Mouse (Mus musculus): ENCODE data around the gene Mkrn2.
"Not testable (repeated sequence)": the region's sequence is repeated elsewhere in the genome, so short reads cannot be mapped to it uniquely, and the experiment has no call there.

Mkrn2 gene

GRCm38 (mm10) chr6:115606461-115606860 is 4.8 kb downstream of the Mkrn2 start:
- intact Hi-C loops (cut with DNase I): loop anchor here (10.0 kb wide), 1 partner anchor 198 kb away; the partner anchor contains the start of gene Rpl32

DNA sequence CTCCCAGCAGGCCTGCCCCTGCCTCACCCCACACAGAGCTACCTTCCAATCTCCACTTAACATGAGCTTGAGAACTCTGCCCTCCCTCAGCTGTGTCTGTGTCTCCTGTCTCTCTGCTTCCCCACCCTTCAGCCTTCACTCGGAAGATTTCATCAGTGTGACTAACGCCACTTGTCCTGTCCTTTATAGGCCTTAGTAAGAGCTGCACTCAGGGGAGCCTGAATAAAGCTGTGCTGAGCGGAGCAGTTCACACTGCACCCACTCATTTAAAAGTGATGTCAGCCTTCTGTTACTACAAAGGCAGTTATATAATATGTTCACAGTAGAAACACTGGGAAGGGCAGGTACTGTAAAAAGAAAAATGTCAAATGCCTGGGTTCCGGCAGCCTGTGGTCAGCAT is 5.7 kb downstream of the Mkrn2 start:
- intact Hi-C loops (cut with DNase I): loop anchor here (10.0 kb wide), 1 partner anchor 197 kb away; the partner anchor contains the start of gene Rpl32

GRCm38 (mm10) chr6:115609121-115609520 is 7.4 kb downstream of the Mkrn2 start:
- intact Hi-C loops (cut with DNase I): loop anchor here (10.0 kb wide), 1 partner anchor 196 kb away; the partner anchor contains the start of gene Rpl32

- intact Hi-C loops (cut with DNase I): loop anchor here (5.0 kb wide), 1 partner anchor 47 kb away; no protein-coding TSS in a partner anchor
Observed at GRCm38 (mm10) chr6:115610301-115610700, 8.6 kb downstream of the Mkrn2 start.

- intact Hi-C loops (cut with DNase I): loop anchor here (5.0 kb wide), 1 partner anchor 44 kb away; no protein-coding TSS in a partner anchor
Observed at GRCm38 (mm10) chr6:115613793-115614192, 12.1 kb downstream of the Mkrn2 start.

GRCm38 (mm10) chr6:115615983-115616382 is 14.3 kb downstream of the Mkrn2 start:
- intact Hi-C loops (cut with DNase I): no loop called here

- intact Hi-C loops (cut with DNase I): no loop called here
Observed at GRCm38 (mm10) chr6:115619818-115620217, 18.1 kb downstream of the Mkrn2 start.

DNA sequence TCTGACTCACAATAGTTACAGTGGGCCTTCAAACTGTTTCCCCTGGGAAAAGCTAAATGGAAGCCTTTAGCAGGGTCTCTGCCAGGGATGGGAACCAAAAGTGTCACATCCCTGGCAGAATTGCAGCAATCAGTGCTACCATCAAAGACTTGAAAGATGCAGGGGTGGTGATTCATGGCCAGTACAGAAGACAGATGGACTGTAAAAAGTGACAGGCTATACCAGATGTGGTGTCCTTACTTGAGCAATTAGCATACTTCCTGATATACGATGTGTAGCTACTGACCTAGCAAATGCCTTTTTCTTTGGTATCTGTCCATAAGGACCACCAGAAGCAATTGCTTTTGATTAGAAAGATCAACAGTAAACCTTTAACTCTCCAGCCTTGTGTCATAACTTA is 19.2 kb downstream of the Mkrn2 start:
- intact Hi-C loops (cut with DNase I): no loop called here

- intact Hi-C loops (cut with DNase I): no loop called here
Observed at GRCm38 (mm10) chr6:115626121-115626520, 24.4 kb downstream of the Mkrn2 start.

DNA sequence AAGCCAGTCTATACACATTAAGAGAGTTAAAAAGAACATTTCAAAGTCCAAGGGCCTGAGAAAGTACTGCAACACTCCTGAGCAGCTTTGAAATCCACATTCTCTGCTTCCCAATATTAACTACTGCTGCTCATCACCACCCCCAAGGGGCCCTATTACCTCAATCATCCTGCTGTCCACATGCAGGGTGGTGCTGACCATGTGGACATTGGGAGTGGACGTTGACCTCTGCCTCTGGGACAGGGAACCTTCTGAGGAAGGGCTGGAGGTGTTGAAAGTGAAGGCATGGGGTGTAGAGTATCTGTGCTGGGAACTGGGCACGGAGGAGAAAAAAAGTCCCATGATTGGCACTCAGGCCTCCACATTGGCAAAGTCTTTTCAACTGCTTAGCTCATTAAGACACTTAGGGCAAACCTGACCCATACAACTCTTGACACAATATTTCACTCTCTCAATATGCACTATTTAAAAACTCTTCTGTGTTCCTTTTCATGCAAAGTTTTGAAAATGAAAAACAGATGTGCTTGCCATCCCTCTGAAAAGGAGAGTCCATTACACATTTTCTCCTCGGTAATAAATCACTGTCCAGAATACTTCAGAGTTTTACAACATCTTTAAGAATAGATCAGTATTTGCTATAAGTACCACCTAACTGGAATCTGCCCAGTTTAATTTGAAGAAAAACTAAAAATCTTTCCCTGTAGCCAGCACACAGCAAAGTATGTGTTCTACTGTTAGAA is 29.5 kb downstream of the Mkrn2 start:
- intact Hi-C loops (cut with DNase I): no loop called here

DNA sequence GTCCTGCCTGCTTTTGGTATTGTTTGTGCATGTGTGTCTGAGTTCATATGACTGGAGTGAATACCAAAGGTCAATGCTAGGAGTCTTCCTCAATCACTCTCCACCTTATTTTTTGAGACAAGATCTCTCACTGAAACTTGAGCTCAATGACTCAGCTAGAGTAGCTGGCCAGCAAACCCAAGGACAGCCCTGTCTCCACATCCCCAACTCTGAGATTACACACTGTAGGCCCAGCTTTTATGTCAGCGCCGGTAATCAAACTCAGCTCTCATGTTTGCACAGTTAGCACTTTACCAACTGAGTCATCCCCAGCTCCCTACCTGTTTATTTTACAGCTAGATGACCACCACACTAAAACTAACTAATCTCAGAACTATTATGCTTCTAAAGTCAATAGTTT is 32.3 kb downstream of the Mkrn2 start:
- intact Hi-C loops (cut with DNase I): no loop called here

- intact Hi-C loops (cut with DNase I): not testable (repeated sequence)
Observed at GRCm38 (mm10) chr6:115638188-115638587, 36.5 kb downstream of the Mkrn2 start.

DNA sequence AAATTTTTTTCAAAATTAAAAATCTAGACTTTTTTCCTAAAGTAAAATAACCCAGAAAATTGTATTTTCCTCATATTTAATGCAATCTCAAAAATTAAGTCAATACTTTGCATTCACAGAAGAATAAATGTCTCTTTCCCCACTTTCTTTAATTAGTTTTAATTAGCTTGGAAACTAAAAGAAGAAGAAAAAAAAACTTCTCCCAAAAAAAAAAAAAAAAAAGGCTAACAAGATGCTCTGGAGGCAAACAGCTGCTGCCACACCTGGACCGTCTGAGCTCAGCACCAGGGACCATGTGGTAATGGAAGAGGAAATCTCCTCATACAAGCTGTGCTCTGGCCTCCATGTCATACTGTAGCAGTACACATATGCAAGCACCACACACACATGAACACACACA is 41.6 kb downstream of the Mkrn2 start:
- intact Hi-C loops (cut with DNase I): no loop called here

DNA sequence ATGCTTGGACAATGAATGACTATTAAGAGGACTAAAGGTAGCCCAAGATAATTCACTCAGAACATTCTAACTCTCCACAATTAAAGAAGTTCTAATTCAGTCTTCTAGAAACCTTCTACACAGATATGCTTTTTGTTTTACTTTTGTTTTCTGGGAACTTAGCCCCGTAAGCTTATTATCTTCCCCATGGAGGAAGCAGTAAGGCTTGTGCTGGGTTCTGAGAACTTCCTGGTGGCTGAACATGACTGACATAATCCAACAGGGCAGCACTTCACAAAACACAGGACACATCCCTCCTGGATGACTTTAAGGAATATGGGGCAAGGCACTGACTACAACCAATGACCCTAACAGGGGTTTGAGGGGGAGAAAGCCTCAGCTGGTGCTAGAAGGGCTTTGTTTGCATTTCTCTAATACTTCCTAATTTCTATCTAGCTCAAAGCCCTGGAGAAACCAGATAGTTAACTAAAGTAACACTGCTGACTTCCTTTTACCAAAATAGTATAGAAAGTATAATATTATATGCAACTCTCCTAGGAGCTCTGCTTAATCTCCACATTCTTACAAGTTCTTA is 48.2 kb downstream of the Mkrn2 start:
- intact Hi-C loops (cut with DNase I): no loop called here

DNA sequence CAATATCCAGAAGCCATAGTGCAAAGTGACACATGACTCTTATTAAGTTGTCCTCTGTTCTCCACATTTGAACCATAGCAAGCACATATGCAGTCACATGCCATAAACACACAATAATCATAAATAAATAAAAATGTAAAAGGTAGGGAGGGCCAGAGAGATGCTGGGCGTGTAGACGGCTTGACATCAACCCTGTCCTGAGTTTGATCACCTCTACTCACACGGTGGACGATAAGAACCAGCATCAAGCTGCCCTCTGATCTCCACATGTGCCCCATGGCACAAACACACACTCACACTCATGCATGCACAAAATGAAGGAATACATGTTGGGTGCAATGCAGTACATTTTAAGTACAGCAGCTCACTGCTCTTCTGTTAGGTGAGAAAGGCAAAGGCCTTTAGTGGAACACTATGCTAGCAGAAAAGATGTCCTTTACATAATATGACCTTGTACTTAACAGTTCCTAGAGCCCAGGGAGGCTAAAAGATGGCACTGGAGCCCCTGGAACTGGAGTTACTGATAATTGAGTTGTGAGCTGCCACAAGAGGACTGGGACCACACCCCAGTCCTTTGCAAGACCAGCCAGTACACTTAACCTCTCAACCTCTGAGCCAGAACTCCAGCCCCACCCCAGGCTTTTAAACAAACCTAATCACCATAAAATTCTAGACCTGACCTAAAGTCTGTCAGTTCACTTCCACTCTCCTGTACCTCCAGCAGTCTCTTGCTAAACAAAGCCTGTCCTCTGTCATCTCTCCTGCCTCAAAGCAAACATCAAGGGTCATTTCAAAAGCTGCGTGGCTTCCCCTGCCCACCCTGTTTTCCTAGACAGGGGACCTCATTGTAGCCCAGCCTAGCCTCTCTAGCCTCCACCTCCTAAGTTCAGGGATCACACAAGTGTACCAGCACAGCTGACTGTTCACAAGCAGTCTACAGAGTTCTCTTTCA is 49.0 kb downstream of the Mkrn2 start:
- intact Hi-C loops (cut with DNase I): no loop called here

DNA sequence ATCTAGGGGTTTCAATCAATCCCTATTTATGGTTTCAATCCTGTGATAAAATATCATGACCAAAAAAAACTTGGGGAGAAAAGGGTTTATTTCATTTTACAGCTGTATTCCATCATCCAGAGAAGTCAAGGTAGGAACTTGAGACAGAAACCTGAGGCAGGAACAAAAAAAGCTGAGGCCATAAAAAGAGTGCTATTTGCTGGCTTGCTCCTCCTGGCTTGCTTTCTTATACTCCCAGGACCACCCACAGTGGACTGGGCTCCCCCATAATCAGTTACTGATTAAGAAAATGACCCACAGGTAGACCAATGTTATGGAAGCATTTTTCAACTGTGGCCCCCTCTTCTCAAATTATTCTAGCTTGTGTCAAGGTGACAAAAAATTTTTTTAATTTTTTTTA is 50.0 kb downstream of the Mkrn2 start:
- intact Hi-C loops (cut with DNase I): no loop called here

- intact Hi-C loops (cut with DNase I): no loop called here
Observed at GRCm38 (mm10) chr6:115653939-115654338, 52.2 kb downstream of the Mkrn2 start.

DNA sequence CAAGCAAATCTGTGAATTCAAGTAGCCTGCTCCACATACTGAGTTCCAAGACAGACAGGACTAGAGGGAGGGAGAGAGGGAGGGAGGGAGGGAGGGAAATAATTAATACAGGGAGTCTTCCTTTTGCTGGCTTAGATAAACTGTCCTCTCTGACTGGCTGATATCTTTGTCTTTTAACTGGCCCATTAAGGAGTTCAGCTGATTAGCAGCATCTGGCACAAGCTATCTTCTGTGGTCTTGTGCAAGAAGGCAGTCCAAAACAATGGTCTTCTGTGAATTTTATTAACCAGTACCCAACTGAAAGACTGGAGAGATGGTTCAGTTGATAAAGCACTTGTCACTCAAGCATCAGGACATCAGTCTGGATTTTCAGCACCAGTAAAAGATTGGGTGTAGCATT is 57.1 kb downstream of the Mkrn2 start:
- intact Hi-C loops (cut with DNase I): loop anchor here (5.0 kb wide), 1 partner anchor 47 kb away; no protein-coding TSS in a partner anchor

- intact Hi-C loops (cut with DNase I): no loop called here
Observed at GRCm38 (mm10) chr6:115664268-115664667, 62.6 kb downstream of the Mkrn2 start.

GRCm38 (mm10) chr6:115666641-115667040 is 64.9 kb downstream of the Mkrn2 start:
- intact Hi-C loops (cut with DNase I): no loop called here
